ENCODE assay signal across 7 mouse cellular contexts in the genomic region with DNA sequence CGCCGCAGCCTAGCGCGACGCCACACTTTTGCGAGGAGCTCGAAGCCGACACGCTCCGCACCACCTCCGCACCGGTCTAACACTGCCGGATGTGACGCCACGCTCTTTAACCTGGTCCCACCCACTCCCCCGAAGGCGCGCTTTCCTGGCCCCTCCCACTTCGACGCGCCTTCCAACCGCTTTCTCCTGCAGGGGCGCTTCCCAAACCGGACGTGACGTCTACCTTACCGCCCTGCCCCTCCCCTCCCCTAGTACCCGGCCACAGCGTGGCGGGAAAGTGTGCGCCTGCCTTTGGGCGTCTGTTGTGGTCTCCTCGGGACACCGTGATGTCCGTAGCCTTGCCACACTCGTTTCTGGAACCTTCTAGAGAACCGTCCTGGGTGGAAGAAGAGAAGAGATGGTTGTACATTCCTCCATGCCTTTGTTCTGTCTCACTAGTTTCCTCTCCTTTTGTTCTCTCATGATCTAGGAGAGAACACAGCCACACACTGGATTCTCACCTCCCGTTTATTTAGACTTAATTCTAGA. TPM values are rescaled to one million over a fixed set of nuclear protein-coding genes. Genes with fewer than 3 reads are reported as not detected.
DNase-seq lines count a peak whose midpoint lies in the region; ATAC-seq lines count a peak whose summit lies in the region.

Tra2b (minus strand) TSS at position 157 of the 528 bp plus-strand sequence.

- peak within 1 kb of the TSS; percentile 98 for H3K9ac ChIP-seq in intestine, embryonic 16.5 days (ENCODE audit: low read depth, low read length)
- H3K9ac ChIP-seq in midbrain, embryonic 11.5 days (ENCODE audit: low read length), result peak within 1 kb of the TSS; percentile 97

- peak within 1 kb of the TSS; percentile 88 for H3K27ac ChIP-seq in intestine, embryonic 16.5 days (ENCODE audit: low read length)
- peak within 1 kb of the TSS; percentile 94 for H3K27ac ChIP-seq in midbrain, embryonic 11.5 days (ENCODE audit: low read depth, low read length)

- peak; percentile 98 for ATAC-seq in intestine, embryonic 16.5 days
- ATAC-seq in midbrain, embryonic 11.5 days (ENCODE audit: low FRiP score), result peak; percentile 99

- no peaks in the 10 kb centered on the region for H3K36me3 ChIP-seq in intestine, embryonic 16.5 days (ENCODE audit: control insufficient read depth, insufficient read depth, low read length)
- H3K36me3 ChIP-seq in midbrain, embryonic 11.5 days (ENCODE audit: control insufficient read depth, insufficient read depth, low read length), result no peaks in the 10 kb centered on the region

- H3K9me3 ChIP-seq in intestine, embryonic 16.5 days (ENCODE audit: control insufficient read depth, low read length), result no peaks in the 10 kb centered on the region
- no peaks in the 10 kb centered on the region for H3K9me3 ChIP-seq in midbrain, embryonic 11.5 days (ENCODE audit: control insufficient read depth, low read length)

- no peaks in the 10 kb centered on the region for H3K27me3 ChIP-seq in intestine, embryonic 16.5 days (replicated peaks; ENCODE audit: control insufficient read depth, insufficient read depth, low read length)
- no peaks in the 10 kb centered on the region for H3K27me3 ChIP-seq in midbrain, embryonic 11.5 days (ENCODE audit: control insufficient read depth, insufficient read depth, low read length)

- WGBS in intestine, embryonic 16.5 days, result under 1% methylated on average over 38 of the region's 38 CpGs
- under 1% methylated on average over 38 of the region's 38 CpGs for WGBS in midbrain, embryonic 11.5 days

- H3K4me3 ChIP-seq in intestine, embryonic 16.5 days (ENCODE audit: low read length), result peak within 1 kb of the TSS; percentile 82
- H3K4me3 ChIP-seq in midbrain, embryonic 11.5 days (ENCODE audit: low read depth, low read length), result peak within 1 kb of the TSS; percentile 97

- H3K4me2 ChIP-seq in intestine, embryonic 16.5 days (ENCODE audit: low read depth, low read length), result peak within 1 kb of the TSS; percentile 78
- peak within 1 kb of the TSS; percentile 73 for H3K4me2 ChIP-seq in midbrain, embryonic 11.5 days

- intact Hi-C loops in left cerebral cortex, postnatal 36 days (cut with DNase I), result no loop called here

- peaks cover 12% of the 10 kb centered on the region; the same call in 1 of the 2 replicates for H3K4me1 ChIP-seq in intestine, embryonic 16.5 days (ENCODE audit: control insufficient read depth, insufficient read depth, low read length)
- peaks cover 12% of the 10 kb centered on the region; the same call in 1 of the 2 replicates for H3K4me1 ChIP-seq in midbrain, embryonic 11.5 days (ENCODE audit: control insufficient read depth, insufficient read depth, low read length)

- DNase-seq in adrenal gland, adult 2 months, result peak; percentile 98
- peak; percentile 98 for DNase-seq in embryo, embryonic 11.5 days (ENCODE audit: low read depth, low spot score)
- DNase-seq in gastrocnemius, postnatal 4 days (ENCODE audit: low spot score in 2 of 2), result peak; percentile 95 to 97
- DNase-seq in left cerebral cortex, postnatal 36 days (ENCODE audit: low spot score in 2 of 2), result peak; percentile 96 to 97
- peak; percentile 99 for DNase-seq in midbrain, embryonic 11.5 days (ENCODE audit: low spot score, missing footprints)
- peak; percentile 98 for DNase-seq in skeletal muscle tissue, adult 2 months (ENCODE audit: low read depth, low spot score)

RNA-seq across cellular contexts. Expression of gene Tra2b, which starts in this region (rescaled TPM):
- 100 to 1,000 TPM in 1 of 2 experiments, 10 to 100 TPM in 1; 71.0 to 101 TPM for total RNA-seq in adrenal gland, adult 2 months (2021)
- 8.1 and 9.9 TPM in 2 replicates for polyA plus RNA-seq in adrenal gland, adult 2 months (2012; rRNA removed)
- 10 to 100 TPM; 86.1 to 95.0 TPM for total RNA-seq in gastrocnemius, postnatal 4 days (2021)
- polyA plus RNA-seq in intestine, embryonic 16.5 days (2015; fragmentation: Nextera tagmentation; extraction: Ambion mirVana), result 264 and 282 TPM in 2 replicates
- 10 to 100 TPM; 64.1 to 71.4 TPM for total RNA-seq in left cerebral cortex, postnatal 36 days (2021)
- 473 and 513 TPM in 2 replicates for polyA plus RNA-seq in midbrain, embryonic 11.5 days (2014; fragmentation: Nextera tagmentation; extraction: Ambion mirVana)

Comparison
In these comparisons a context has a peak if more than half of its experiments do, and no peak if none do; other contexts are left out.
1. Peak in every context shown above with its lines: DNase-seq, ATAC-seq, H3K4me3 ChIP-seq and H3K27ac ChIP-seq.
2. RNA of gene Tra2b (polyA plus RNA-seq): 473 to 513 TPM in midbrain, embryonic 11.5 days and 264 to 282 TPM in intestine, embryonic 16.5 days; 8.1 to 9.9 TPM in adrenal gland, adult 2 months; every median in the first group is over 10 times any median in the second.